Mouse (Mus musculus) urinary bladder, adult 2 months (tissue): ENCODE data around the gene Frrs1l. TPM values are rescaled to one million over a fixed set of nuclear protein-coding genes. Genes with fewer than 3 reads are reported as not detected.

Experiments
- DNase-seq: peaks from one replicate; pipeline ENCODE4 v3.0.0; 2022; ENCODE audit warnings: low spot score
- polyA plus RNA-seq: library from polyadenylated mRNA; depleted of rRNA; stranded (reverse); fragments of >200 nt; gene quantifications from 2 replicates; pipeline ENCODE4 v1.2.3, GENCODE M21; 2012

Gene Frrs1l
- polyA plus RNA-seq, 1 experiment: 0.03 TPM

DNA sequence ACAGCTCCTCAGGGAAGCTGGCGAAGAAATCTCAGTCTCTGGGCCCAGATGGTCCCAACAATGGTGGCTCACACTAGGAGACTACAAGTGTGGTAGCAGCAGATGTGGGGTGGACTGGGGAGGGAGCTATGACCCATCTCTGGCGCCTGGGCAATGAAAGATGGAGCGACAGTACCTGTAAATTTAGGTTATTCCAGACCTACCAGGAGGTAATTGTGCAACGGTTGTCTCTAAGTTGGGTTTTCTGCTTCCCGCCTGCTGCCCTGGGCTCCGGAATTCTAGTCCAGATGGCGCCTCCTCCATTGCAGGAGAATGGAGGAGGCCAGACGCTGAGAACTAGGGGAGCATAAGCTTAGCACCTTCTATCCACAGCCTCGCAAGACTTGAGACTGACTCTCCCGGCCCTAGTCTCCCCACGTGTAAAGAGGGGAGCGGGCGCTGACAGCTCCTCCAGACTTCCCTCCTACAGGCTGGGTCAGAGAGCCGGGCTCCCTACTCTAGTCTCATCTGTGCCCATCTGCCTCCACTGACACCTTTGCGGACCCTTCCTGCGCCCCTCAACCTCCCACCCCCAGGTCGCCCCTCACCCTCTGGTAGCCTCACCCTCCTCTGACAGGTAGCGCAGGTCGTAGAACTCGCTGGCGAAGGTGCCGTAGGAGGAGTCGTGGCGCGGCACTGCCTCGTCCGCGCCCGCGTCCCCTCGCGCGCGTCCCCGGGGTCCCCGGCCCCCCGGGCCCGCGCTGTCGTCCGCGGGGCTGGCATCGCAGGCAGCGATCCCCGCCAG, 568 bp downstream of the Frrs1l start:
- no peak for DNase-seq

DNA sequence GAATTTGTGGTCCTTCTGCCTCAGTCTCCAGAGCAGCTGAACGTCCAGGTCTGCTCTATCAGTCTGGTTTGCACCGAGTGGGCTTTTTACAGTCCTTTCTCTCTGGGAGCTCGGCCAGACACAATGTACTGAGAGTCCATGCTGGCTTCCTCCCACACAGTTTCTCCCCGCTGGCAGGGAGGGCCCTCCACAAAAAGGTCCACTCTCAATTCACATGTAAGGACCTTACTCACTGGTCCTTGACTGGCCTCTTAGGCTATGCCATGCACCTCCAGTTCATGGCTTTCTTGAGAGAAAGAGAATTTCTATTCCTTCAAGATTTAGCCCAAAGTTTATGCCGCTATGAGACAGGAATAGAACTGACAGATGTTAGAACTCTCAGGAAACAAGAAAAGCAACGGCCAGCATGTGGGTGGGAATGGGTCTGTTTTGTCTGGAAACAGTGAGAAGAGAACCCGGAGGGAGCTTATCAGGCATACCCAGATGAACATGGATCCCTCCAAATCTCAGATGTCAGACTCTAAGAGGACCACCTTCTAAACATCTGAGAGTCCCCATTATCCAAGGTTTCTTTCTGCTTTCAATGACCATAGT, 24.5 kb downstream of the Frrs1l start:
- DNase-seq: no peak

GRCm38 (mm10) chr4:56963687-56964086, 26.5 kb downstream of the Frrs1l start:
- DNase-seq: no peak

- DNase-seq: no peak
Measured at GRCm38 (mm10) chr4:56961320-56961925, 28.8 kb downstream of the Frrs1l start.

- DNase-seq: no peak
Measured at GRCm38 (mm10) chr4:56957518-56957917, 32.7 kb downstream of the Frrs1l start.

DNA sequence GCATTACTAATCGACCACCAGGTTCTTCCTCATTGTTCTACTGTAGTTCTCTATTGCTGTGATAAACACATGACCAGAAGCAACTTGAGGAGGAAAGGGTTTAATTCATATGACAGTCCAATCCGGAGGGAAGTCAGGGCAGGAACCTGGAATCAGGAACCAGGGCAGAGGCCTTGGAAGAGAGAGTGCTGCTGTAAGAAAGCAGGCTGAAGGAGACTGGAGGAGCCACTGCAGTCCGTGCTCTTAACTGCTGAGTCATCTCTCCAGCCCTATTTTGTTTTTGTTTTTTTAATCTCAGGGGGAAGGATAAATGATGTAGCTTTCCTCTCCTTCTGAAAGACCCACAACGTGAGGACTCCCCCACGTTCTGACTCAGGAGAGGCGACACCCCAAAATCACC, 37.0 kb downstream of the Frrs1l start:
- DNase-seq: no peak

DNA sequence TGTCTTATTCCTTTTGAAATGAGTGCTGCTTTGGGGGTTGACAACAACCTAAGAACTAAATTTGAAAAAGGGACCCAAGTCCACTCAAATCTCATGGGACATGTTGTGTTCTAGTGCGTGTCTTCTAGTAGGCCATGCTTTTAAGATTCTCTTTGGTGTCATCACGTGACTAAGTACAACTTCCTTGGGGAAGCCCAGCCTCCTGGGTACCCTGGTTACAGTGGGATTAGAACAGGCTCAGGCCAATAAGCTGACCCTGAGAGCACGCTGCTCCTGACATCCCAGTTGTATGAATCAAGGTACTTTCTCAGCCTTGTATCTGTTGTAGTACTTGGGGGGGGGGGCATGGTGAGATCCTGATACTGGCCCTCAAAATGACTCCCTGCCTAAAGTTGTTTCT, 38.5 kb downstream of the Frrs1l start:
- no peak for DNase-seq

DNA sequence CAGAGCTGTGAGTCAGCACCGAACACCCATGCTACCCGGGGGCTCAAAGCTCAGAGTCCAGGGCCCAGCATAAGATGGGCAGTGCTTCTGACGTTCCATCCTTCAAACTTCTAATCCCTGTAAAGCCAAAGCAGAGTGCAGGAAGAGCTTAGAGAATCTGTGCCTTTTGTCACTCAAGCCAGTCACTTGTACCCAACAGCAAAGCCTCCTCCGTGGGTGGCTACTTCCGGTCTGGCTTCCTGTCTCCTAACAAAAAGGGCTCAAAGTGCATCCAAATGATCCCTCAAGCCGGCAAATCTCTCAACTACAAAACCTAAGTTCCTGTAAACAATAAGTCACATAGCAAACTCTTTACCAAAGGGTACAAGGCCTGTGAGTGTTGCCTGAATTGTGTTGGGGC, 40.7 kb downstream of the Frrs1l start:
- no peak for DNase-seq

GRCm38 (mm10) chr4:56946641-56947640, 43.2 kb downstream of the Frrs1l start, which contains the start of gene Tmem245:
Gene Tmem245, minus strand, starts transcription at chr4:56947437.
- peak; percentile 78 for DNase-seq

GRCm38 (mm10) chr4:56946180-56946579, 44.0 kb downstream of the Frrs1l start:
- no peak for DNase-seq

GRCm38 (mm10) chr4:56944286-56944685, 45.9 kb downstream of the Frrs1l start:
- no peak for DNase-seq

DNA sequence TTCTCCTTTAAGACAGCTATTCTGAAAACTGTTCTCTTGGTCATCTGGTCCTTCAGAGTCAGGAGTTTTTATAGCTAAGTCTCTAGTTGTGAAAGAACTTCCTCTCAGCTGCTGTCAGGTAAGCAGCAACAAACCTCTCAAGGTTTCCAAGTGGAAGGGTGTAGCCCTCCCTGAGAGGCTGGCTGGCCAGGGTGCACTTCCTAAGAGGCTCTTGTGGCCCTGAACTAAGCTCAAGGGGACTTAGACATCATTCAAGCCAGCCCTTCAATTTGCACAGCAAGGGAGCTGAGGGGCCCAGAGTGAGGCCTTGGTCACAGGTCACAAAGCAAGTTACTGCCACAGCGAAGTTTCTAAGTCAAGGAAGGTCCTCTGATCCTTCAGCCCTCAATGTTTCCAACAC, 46.9 kb downstream of the Frrs1l start:
- DNase-seq: no peak

DNA sequence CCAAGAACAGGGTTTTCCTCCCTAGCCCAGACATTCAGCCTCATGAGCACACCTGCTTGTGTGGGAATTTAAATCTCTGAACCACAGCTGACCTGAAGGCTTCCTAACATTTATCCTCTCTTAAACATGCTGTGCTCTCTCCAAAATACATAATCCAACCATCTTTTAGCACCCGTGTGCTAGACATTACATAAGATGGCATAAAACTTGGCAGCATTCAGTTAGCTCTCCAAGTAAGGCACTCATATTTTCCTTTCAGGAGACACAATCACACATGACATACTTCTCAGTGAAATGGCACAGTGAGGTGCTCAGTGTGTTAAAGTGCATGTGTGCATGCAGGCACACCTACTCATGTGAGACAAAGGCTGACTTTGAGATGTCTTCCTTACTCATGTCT, 47.6 kb downstream of the Frrs1l start:
- no peak for DNase-seq

DNA sequence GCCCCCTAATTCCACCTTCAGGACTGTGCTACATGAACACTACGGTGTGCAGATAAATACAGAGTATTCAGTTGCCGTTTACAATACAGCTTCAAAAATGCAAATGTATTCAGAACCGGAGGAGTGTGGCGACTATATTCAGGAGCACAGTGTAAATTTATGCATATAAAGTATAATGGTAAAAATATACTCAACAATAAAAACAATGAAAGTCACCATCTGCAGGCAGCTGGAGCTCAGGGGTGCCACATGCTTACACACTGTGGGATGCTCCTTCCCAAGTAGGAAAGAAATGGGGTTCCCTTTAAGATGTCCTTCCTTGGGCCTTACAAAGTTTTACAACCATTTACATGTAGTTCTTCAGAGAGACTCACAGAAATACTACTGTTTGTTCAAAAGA, 48.7 kb downstream of the Frrs1l start:
- DNase-seq: no peak

GRCm38 (mm10) chr4:56937136-56937535, 53.1 kb downstream of the Frrs1l start:
- DNase-seq: no peak

GRCm38 (mm10) chr4:56935327-56935726, 54.9 kb downstream of the Frrs1l start:
- no peak for DNase-seq

GRCm38 (mm10) chr4:56933154-56933553, 57.0 kb downstream of the Frrs1l start:
- DNase-seq: no peak

DNA sequence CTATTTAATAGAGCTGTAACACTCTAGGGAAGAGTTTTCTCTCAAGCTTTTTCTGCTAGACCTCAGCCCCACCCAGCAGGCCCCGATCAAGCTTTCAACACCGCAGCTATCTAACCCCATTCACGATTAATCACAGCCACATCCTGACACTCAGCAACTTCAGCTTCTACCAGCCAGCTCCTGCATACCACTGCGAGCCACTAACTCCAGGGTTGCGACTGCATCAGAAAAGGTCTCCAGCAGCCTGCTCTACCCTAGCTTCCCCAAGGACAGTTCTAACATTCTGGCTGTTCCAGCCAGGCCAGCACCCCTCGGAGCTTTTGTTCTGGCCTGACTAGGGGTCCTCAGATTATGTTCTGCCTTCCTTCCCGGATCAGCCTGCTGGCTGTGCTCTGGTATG, 58.1 kb downstream of the Frrs1l start:
- DNase-seq: no peak

- DNase-seq: no peak
Measured at GRCm38 (mm10) chr4:56930312-56930711, 59.9 kb downstream of the Frrs1l start.

GRCm38 (mm10) chr4:56926971-56927370, 63.2 kb downstream of the Frrs1l start:
- DNase-seq: no peak

DNA sequence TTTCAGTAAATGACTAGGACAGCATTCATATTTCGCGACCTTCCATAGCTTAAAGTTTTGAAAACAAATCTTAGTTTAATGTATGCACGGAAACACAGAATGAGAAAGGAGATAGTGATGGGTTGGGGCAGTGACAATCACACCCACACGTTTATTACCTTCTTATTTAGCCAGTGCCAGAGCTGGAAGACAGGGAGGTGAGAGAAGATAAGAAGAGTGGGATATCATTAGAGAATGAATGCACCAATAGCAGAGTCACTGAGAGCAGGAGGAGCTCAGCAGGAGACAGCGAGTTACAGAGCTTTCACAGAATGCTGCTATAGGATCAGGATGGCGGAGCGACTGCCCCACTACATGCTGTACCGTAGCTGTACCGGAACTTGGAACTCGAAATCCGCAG, 68.0 kb downstream of the Frrs1l start:
- DNase-seq: no peak
